Mouse (Mus musculus): Measurements from ENCODE around the gene Smad3. TPM values are rescaled to one million over a fixed set of nuclear protein-coding genes. Genes with fewer than 3 reads are reported as not detected.
A peak's percentile ranks its signal among the peaks of the same experiment; 100 is the strongest.

Smad3 gene
- total and polyA plus RNA-seq, 2 experiments from 2014 or later = 7.5 to 34.0 TPM

DNA sequence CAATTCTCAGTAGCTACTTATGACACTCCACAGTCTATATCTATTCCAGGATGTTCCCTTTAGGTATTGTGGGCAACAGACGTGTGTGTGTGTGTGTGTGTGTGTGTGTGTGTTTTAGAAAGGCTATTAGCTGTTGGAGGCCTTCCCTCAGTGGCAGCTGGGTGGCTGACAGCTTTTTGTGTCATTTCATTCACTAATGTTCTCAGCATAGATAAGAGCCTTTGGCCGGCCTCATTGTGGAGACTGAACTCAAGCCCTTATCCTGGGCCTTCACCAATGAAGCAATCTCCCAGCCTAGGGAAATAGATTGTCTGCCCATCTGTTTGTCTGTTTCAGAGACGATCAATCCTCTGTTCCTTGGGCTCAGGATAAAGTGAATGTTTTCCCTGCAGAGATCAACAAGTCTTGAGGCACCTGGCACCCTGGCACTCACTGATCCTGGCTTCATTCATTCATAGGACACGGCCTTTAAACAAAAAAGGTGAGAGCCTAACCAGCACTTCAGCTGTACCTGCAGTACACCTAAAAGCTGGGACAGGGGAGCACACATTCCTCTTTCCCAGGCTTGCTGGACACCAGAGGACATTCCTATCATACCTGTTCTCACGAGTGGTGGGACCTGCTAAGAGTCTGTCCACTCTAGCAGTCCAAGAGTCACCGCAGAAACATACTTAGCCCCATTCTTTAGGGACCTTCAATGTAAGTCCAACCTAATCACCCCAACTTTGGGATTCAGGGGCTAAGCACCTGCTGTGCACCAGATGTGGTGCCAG is 52.6 kb downstream of the Smad3 start:
- Histone ChIP-seq H3K36me3 (ENCODE audit: insufficient read depth, low read length) (no peaks in the 10 kb centered on the region), H3K27ac (no peak overlapping the region), H3K4me1 (ENCODE audit: insufficient read depth, low read length) (peaks cover 18% of the 10 kb centered on the region; the same call in 1 of the 2 replicates), H3K4me2 (ENCODE audit: low read depth, low read length) (no peak overlapping the region), H3K9ac (replicated peaks; ENCODE audit: low read length) (no peak overlapping the region), H3K4me3 (ENCODE audit: low read length) (no peak overlapping the region), H3K27me3 (ENCODE audit: insufficient read depth, low read length) (no peaks in the 10 kb centered on the region), H3K9me3 (ENCODE audit: low read length) (no peaks in the 10 kb centered on the region)
- WGBS = 68% methylated on average over 6 of the region's 6 CpGs
- DNase-seq (ENCODE audit: low spot score) = no peak
- TF ChIP-seq CTCF (IDR thresholded peaks at IDR 0.05; ENCODE audit: low read depth) = no peak
- no peak for ATAC-seq

DNA sequence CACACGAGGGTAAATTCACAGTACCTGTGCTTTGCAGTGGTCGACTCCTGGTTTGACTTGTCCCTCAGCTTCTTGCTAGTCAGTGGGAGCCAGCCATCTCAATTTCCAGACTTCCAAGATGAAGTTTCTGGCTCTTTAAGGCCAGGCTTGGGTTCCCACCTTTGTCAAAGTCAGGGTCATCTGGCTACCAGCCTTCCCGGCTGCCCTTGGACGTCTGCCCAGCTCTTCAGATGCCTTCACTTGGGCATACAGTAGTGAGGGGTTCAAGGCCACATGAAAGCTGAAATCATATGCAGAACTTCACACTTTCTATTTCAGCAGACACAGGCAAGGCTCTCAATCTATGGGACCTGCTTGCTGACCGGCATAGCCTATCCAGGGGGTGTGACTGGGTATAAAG is 53.7 kb downstream of the Smad3 start:
- H3K27me3 ChIP-seq (ENCODE audit: insufficient read depth, low read length) = no peaks in the 10 kb centered on the region
- no peak for TF ChIP-seq CTCF (IDR thresholded peaks at IDR 0.05; ENCODE audit: low read depth)
- H3K4me1 ChIP-seq (ENCODE audit: insufficient read depth, low read length) = peaks cover 18% of the 10 kb centered on the region; the same call in 1 of the 2 replicates
- H3K4me3 ChIP-seq (ENCODE audit: low read length) = no peak overlapping the region
- no peaks in the 10 kb centered on the region for H3K36me3 ChIP-seq (ENCODE audit: insufficient read depth, low read length)
- DNase-seq (ENCODE audit: low spot score) (no peak), ATAC-seq (no peak)
- H3K9ac ChIP-seq (replicated peaks; ENCODE audit: low read length) = no peak overlapping the region
- no peak overlapping the region for H3K4me2 ChIP-seq (ENCODE audit: low read depth, low read length)
- H3K27ac ChIP-seq = no peak overlapping the region
- 60% methylated on average over 5 of the region's 5 CpGs for WGBS
- H3K9me3 ChIP-seq (ENCODE audit: low read length) = no peaks in the 10 kb centered on the region

DNA sequence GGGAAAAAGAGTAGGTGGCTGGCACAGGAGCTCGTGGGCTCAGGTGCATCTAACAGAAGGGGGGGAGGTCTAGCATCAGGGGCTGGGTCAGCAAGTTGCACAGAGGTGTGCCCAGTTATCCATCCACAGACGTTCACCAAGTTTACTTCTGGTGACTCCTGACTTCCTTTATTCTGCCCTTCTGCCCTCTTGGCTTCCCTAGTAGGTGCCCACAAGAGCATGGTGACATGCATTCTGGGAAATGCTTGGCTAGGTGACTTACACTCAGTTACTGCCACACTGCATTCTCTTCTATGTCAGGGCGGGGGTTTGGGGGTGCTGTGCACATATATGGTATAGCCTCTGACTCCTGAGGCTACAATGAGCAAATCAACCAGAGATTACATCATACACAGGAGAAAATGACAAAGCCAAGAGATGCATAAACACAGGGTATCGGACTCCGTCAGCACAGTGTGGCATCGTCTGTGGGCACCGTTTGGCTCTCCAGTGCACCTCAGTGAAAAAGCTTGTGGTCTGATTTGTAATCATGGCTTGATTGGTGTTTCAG is 54.5 kb downstream of the Smad3 start:
- WGBS = 83% methylated on average over 7 of the region's 7 CpGs
- no peak for ATAC-seq
- H3K9ac ChIP-seq (replicated peaks; ENCODE audit: low read length) = no peak overlapping the region

DNA sequence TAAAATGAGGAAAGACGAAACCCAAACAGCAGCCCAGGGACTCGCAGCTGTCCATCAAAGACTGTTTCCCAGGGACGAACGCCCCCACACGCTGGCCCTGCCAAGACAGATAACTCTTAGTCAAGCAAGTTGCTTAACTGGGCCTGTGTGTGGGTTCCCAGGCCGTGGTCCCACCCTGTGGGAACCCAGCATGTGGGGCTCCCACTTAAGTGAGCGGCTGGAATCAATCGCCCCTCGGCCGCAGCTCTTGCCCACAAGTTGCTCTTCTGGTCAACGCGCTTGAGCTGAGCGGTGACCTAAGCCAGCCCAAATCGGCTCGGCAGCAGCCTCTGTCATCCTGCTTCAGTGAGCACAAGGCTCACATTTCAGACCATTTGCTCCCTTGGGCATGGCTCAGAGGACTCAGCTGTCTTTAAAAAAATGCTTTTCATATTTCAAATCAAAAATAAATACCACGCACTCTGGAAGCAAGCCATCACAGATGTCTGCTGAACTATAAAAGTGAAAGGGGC is 55.2 kb downstream of the Smad3 start:
- H3K27ac ChIP-seq = no peak overlapping the region
- peaks cover 23% of the 10 kb centered on the region; the same call in 1 of the 2 replicates for H3K4me1 ChIP-seq (ENCODE audit: insufficient read depth, low read length)
- TF ChIP-seq CTCF (IDR thresholded peaks at IDR 0.05; ENCODE audit: low read depth) = no peak
- H3K36me3 ChIP-seq (ENCODE audit: insufficient read depth, low read length) = no peaks in the 10 kb centered on the region
- 51% methylated on average over 16 of the region's 16 CpGs for WGBS
- no peak for ATAC-seq
- no peak overlapping the region for H3K9ac ChIP-seq (replicated peaks; ENCODE audit: low read length)
- no peaks in the 10 kb centered on the region for H3K9me3 ChIP-seq (ENCODE audit: low read length)
- no peak overlapping the region for H3K4me3 ChIP-seq (ENCODE audit: low read length)
- H3K4me2 ChIP-seq (ENCODE audit: low read depth, low read length) = no peak overlapping the region
- no peaks in the 10 kb centered on the region for H3K27me3 ChIP-seq (ENCODE audit: insufficient read depth, low read length)
- DNase-seq (ENCODE audit: low spot score) = peak; percentile 50

More for the DNA sequence above, 54.5 kb downstream of the Smad3 start:
- Histone ChIP-seq H3K4me1 (ENCODE audit: insufficient read depth, low read length) (peaks cover 18% of the 10 kb centered on the region; the same call in 1 of the 2 replicates), H3K27ac (no peak overlapping the region), H3K27me3 (ENCODE audit: insufficient read depth, low read length) (no peaks in the 10 kb centered on the region), H3K4me2 (ENCODE audit: low read depth, low read length) (no peak overlapping the region), H3K9me3 (ENCODE audit: low read length) (no peaks in the 10 kb centered on the region), H3K4me3 (ENCODE audit: low read length) (no peak overlapping the region), H3K36me3 (ENCODE audit: insufficient read depth, low read length) (no peaks in the 10 kb centered on the region)
- DNase-seq (ENCODE audit: low spot score) = no peak
- no peak for TF ChIP-seq CTCF (IDR thresholded peaks at IDR 0.05; ENCODE audit: low read depth)

GRCm38 (mm10) chr9:63701957-63702309 is 55.9 kb downstream of the Smad3 start:
- WGBS = 85% methylated on average over 4 of the region's 4 CpGs
- no peaks in the 10 kb centered on the region for H3K9me3 ChIP-seq (ENCODE audit: low read length)
- H3K4me2 ChIP-seq (ENCODE audit: low read depth, low read length) = no peak overlapping the region
- no peak overlapping the region for H3K27ac ChIP-seq
- DNase-seq (ENCODE audit: low spot score) (no peak), ATAC-seq (no peak)
- H3K27me3 ChIP-seq (ENCODE audit: insufficient read depth, low read length) = no peaks in the 10 kb centered on the region
- no peaks in the 10 kb centered on the region for H3K36me3 ChIP-seq (ENCODE audit: insufficient read depth, low read length)
- peaks cover 24% of the 10 kb centered on the region; the same call in 1 of the 2 replicates for H3K4me1 ChIP-seq (ENCODE audit: insufficient read depth, low read length)
- no peak overlapping the region for H3K4me3 ChIP-seq (ENCODE audit: low read length)
- H3K9ac ChIP-seq (replicated peaks; ENCODE audit: low read length) = no peak overlapping the region
- no peak for TF ChIP-seq CTCF (IDR thresholded peaks at IDR 0.05; ENCODE audit: low read depth)

DNA sequence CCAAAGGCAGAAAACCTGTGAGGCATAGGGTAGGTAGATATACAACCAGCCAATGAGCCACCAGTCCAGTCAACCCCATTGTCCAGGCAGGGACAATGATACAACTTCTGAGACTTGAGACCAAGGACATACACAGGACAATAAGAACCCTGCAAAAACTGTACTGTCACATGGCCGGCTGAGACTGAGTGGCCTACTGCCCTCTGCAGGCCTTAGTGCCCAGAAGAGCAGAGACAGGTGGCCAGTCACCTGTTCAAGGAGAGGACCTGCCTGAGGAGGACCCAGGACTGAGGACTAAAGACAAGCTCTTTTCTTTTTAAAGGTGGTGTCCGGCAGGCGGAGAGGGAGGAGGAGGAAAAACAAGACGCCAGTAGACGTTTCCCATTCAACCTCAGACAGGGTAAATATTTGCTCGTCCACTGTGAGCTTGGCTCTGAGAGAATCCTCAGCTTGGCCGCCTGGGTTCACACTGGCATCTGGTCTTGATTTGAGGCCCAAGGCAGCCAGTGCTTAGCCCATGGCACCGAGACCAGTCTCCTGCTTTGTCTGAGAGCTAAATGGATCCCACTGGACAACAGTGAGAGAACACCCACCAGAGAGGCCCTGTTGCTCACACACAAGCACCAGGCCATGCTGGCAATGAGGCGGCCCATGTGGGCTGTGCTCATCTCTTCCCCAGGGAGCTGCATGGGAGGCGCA is 56.4 kb downstream of the Smad3 start:
- Histone ChIP-seq H3K36me3 (ENCODE audit: insufficient read depth, low read length) (no peaks in the 10 kb centered on the region), H3K27me3 (ENCODE audit: insufficient read depth, low read length) (no peaks in the 10 kb centered on the region), H3K9ac (replicated peaks; ENCODE audit: low read length) (no peak overlapping the region), H3K4me2 (ENCODE audit: low read depth, low read length) (no peak overlapping the region), H3K9me3 (ENCODE audit: low read length) (no peaks in the 10 kb centered on the region), H3K27ac (no peak overlapping the region), H3K4me3 (ENCODE audit: low read length) (no peak overlapping the region), H3K4me1 (ENCODE audit: insufficient read depth, low read length) (peaks cover 22% of the 10 kb centered on the region)
- DNase-seq (ENCODE audit: low spot score) (no peak), ATAC-seq (peak; percentile 18; the same call in 1 of the 2 replicates)
- WGBS = 82% methylated on average over 10 of the region's 10 CpGs
- peak; percentile 34 for TF ChIP-seq CTCF (IDR thresholded peaks at IDR 0.05; ENCODE audit: low read depth)
